Mouse (Mus musculus): ENCODE measurements at regions not wholly inside any gene's neighbourhood (a gene's known extent, or its start where the extent isn't known, plus 50 kb on each side); places are given as distances from the start of the nearest gene placed in this dataset.

DNA sequence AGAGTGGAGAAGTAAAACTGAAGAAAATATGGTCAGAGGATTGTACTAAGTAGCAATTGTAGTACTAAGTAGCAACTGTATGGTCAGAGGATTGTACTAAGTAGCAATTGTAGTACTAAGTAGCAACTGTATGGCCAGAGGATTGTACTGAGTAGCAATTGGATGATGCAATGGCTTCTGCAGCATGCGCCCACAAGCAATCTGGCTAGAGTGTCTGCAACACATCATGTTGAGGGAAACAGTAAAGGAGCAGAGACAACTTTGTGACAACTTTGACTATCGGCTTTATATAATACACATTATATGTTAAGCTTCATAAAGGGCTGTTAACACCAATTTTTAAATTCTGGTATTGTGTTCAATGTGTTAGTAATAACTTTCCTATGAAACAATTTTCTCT, 188.4 kb upstream of the Gadl1 start:
- TF ChIP-seq CTCF (IDR thresholded peaks at IDR 0.05) (no peak), EP300 (IDR thresholded peaks at IDR 0.05) (no peak)

Measured in lung, postnatal 0 days (tissue).